In the genomic region with DNA sequence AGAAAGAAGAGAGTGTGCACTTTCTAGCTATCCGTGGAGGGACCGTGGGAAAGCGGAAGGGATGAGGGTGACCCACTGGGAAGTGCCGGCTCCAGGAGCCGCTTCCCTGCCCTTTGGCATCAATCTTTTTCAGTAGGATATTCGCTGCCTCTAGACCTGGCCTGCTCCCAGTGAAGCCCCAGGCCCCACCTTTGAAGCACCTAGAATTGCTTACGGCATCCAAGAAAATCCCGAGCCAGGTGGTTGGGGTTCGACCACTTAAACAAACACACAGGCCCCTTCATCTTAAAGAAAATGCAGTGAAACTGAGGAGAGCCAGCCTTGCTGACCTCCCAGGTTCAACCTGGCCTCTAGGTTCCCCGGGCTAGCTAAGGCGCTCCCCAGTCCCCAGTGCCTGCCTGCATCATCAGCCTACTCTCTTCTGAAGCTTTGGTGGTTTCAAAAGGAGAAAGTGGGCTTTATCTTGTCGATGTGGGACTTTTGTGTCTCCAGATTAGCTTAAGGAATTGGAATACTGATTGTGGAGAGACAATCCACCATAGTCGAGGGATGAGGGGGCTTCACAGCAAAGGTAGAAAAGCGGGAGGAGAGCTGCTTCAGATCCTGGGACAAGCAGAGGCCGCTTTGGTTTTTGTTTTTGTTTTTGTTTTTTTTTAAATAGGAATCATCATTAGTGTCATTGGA, we compare ENCODE assay signal across 11 mouse cellular contexts. TPM values are rescaled to one million over a fixed set of nuclear protein-coding genes. Genes with fewer than 3 reads are reported as not detected.
DNase-seq lines count a peak whose midpoint lies in the region; ATAC-seq and TF ChIP-seq lines count a peak whose summit lies in the region.
"Had no signal": no experiment of that assay in that cellular context is flagged by ENCODE, and none has a peak within 500 bp of the region (broad histone marks: within the 10 kb centered on the region; RNA-seq: fewer than 3 reads in every experiment).

No protein-coding gene starts in this region.

- H3K4me2 ChIP-seq in lung, postnatal 0 days (replicated peaks; ENCODE audit: low read depth, low read length) = peak overlapping the region; percentile 27; the same call in 1 of the 2 replicates
- H3K4me2 ChIP-seq in liver, embryonic 15.5 days = peak overlapping the region; percentile 55

- H3K27me3 ChIP-seq in lung, postnatal 0 days (replicated peaks; ENCODE audit: insufficient read depth, low read length) = peaks cover 91% of the 10 kb centered on the region
- H3K27me3 ChIP-seq in liver, embryonic 15.5 days = peaks cover 100% of the 10 kb centered on the region

- DNase-seq in gastrocnemius, adult 2 months = no peak
- no peak for DNase-seq in gastrocnemius, postnatal 25 days
- no peak for DNase-seq in lung, postnatal 0 days (ENCODE audit: low spot score)
- no peak for DNase-seq in lung, postnatal 10 days
- DNase-seq in right cerebral cortex, adult 18-20 months = no peak
- no peak for DNase-seq in frontal cortex, postnatal 14 days (ENCODE audit: low spot score in 2 of 2)
- DNase-seq: gastrocnemius, postnatal 36 days; thymus, adult 2 months had no signal

- H3K36me3 ChIP-seq in lung, postnatal 0 days (ENCODE audit: insufficient read depth, low read length) = no peaks in the 10 kb centered on the region
- H3K36me3 ChIP-seq in liver, embryonic 15.5 days (replicated peaks) = no peaks in the 10 kb centered on the region

- intact Hi-C loops in gastrocnemius, adult 2 months (cut with DNase I) = loop anchor here (10.0 kb wide), 1 partner anchor 130 kb away; no protein-coding TSS in a partner anchor

- no peaks in the 10 kb centered on the region for H3K9me3 ChIP-seq in lung, postnatal 0 days (ENCODE audit: low read length)
- no peaks in the 10 kb centered on the region for H3K9me3 ChIP-seq in liver, embryonic 15.5 days (replicated peaks)

- TF ChIP-seq EP300 in lung, postnatal 0 days (IDR thresholded peaks at IDR 0.05) = no peak

- 8% methylated on average over 15 of the region's 15 CpGs for WGBS in lung, postnatal 0 days
- 12% methylated on average over 15 of the region's 15 CpGs for WGBS in liver, embryonic 15.5 days (ENCODE audit: insufficient replicate concordance)

- ATAC-seq in lung, postnatal 0 days = no peak
- ATAC-seq in liver, embryonic 15.5 days (ENCODE audit: insufficient read depth) = no peak
- ATAC-seq in CD4-positive, CD25-positive, alpha-beta regulatory T cell, adult 4 months = no peak

- TF ChIP-seq CTCF in gastrocnemius, adult 2 months (IDR thresholded peaks at IDR 0.05) = no peak
- TF ChIP-seq CTCF in lung, postnatal 0 days (IDR thresholded peaks at IDR 0.05) = no peak

- peak overlapping the region; percentile 15; the same call in 1 of the 2 replicates for H3K4me3 ChIP-seq in gastrocnemius, adult 2 months
- H3K4me3 ChIP-seq in lung, postnatal 0 days (ENCODE audit: low read depth, low read length) = no peak overlapping the region
- H3K4me3 ChIP-seq in liver, embryonic 15.5 days (replicated peaks) = 0 out of 2 replicates have a peak overlapping the region, but pooled peaks have one; percentile 10

- H3K9ac ChIP-seq in lung, postnatal 0 days (replicated peaks; ENCODE audit: low read depth) = no peak overlapping the region
- H3K9ac ChIP-seq in liver, embryonic 15.5 days = no peak overlapping the region

- H3K4me1 ChIP-seq in lung, postnatal 0 days (ENCODE audit: insufficient read depth, low read depth, low read length) = peaks cover 18% of the 10 kb centered on the region
- peaks cover 21% of the 10 kb centered on the region; the same call in 1 of the 2 replicates for H3K4me1 ChIP-seq in liver, embryonic 15.5 days (replicated peaks)

- no peak overlapping the region for H3K27ac ChIP-seq in gastrocnemius, adult 2 months
- H3K27ac ChIP-seq in lung, postnatal 0 days (ENCODE audit: low read length) = no peak overlapping the region
- no peak overlapping the region for H3K27ac ChIP-seq in liver, embryonic 15.5 days (replicated peaks)

RNA-seq across cellular contexts. Expression of a gene that starts 3.6 kb away (rescaled TPM):
- not detected for total RNA-seq in gastrocnemius, adult 2 months (2021)
- total RNA-seq in gastrocnemius, postnatal 25 days (2021) = not detected
- polyA plus RNA-seq in lung, postnatal 0 days (2015; fragmentation: Nextera tagmentation; extraction: Ambion mirVana) = not detected in 2 replicates
- 0.14 TPM in 1 of 2 replicates, not detected in the other for polyA plus RNA-seq in liver, embryonic 15.5 days (2015; fragmentation: Nextera tagmentation; extraction: Ambion mirVana)
- 1 to 10 TPM in 1 of 2 experiments, under 1 TPM in 1; 0.66 to 1.9 TPM for polyA plus RNA-seq in CD4-positive, CD25-positive, alpha-beta regulatory T cell, adult 4 months (2017; shearing (Covaris generic))
- total RNA-seq: gastrocnemius, postnatal 36 days; left cerebral cortex, postnatal 36 days had no signal
- polyA plus RNA-seq: thymus, adult 2 months had no signal

RNA-seq across cellular contexts. Expression of a gene that starts 4.7 kb away (rescaled TPM):
- not detected for total RNA-seq in gastrocnemius, adult 2 months (2021)
- total RNA-seq in gastrocnemius, postnatal 25 days (2021) = not detected
- polyA plus RNA-seq in lung, postnatal 0 days (2015; fragmentation: Nextera tagmentation; extraction: Ambion mirVana) = not detected in 2 replicates
- not detected in 2 replicates for polyA plus RNA-seq in liver, embryonic 15.5 days (2015; fragmentation: Nextera tagmentation; extraction: Ambion mirVana)
- under 1 TPM in 1 of 2 experiments, not detected in 1; 0.81 TPM for polyA plus RNA-seq in CD4-positive, CD25-positive, alpha-beta regulatory T cell, adult 4 months (2017; shearing (Covaris generic))
- total RNA-seq: gastrocnemius, postnatal 36 days; left cerebral cortex, postnatal 36 days had no signal
- polyA plus RNA-seq: thymus, adult 2 months had no signal

RNA-seq across cellular contexts. Expression of a gene that starts 5.2 kb away (rescaled TPM):
- total RNA-seq in gastrocnemius, adult 2 months (2021) = under 1 TPM; 0.08 to 0.82 TPM
- total RNA-seq in gastrocnemius, postnatal 25 days (2021) = under 1 TPM; 0.43 to 0.54 TPM
- polyA plus RNA-seq in lung, postnatal 0 days (2015; fragmentation: Nextera tagmentation; extraction: Ambion mirVana) = 2.4 and 2.7 TPM in 2 replicates
- polyA plus RNA-seq in liver, embryonic 15.5 days (2015; fragmentation: Nextera tagmentation; extraction: Ambion mirVana) = 1.1 TPM in 2 replicates
- polyA plus RNA-seq in CD4-positive, CD25-positive, alpha-beta regulatory T cell, adult 4 months (2017; shearing (Covaris generic)) = 100 to 1,000 TPM; 136 to 163 TPM
- total RNA-seq: left cerebral cortex, postnatal 36 days had no signal

Comparison
In these comparisons a context has a peak if more than half of its experiments do, and no peak if none do; other contexts are left out.
1. RNA of a gene that starts 5.2 kb away (polyA plus RNA-seq): 136 to 163 TPM in CD4-positive, CD25-positive, alpha-beta regulatory T cell, adult 4 months; 2.4 to 2.7 TPM in lung, postnatal 0 days and 1.1 TPM in liver, embryonic 15.5 days; every median in the first group is over 10 times any median in the second.